Mouse (Mus musculus) erythroblast, embryonic 14.5 days (primary cell): ENCODE results near the gene Aqr. TPM values are rescaled to one million over a fixed set of nuclear protein-coding genes. Genes with fewer than 3 reads are reported as not detected.
"Not testable (repeated sequence)": the region's sequence is repeated elsewhere in the genome, so short reads cannot be mapped to it uniquely, and the experiment has no call there.

ENCODE experiments used
- H3K27me3 ChIP-seq: 2 replicates; pipeline ENCODE4 v1.6.1; 2012; ENCODE audit warnings: inconsistent platforms; ENCODE audit not compliant: control insufficient read depth
- H3K36me3 ChIP-seq: 2 replicates; pipeline ENCODE4 v1.6.1; 2012; ENCODE audit warnings: mild to moderate bottlenecking, inconsistent platforms; ENCODE audit not compliant: control insufficient read depth
- H3K4me1 ChIP-seq: 2 replicates; pipeline ENCODE4 v1.6.1; 2012; ENCODE audit warnings: inconsistent platforms; ENCODE audit not compliant: control insufficient read depth
- H3K4me3 ChIP-seq: replicated peaks from 2 replicates; pipeline ENCODE3; 2012; ENCODE audit warnings: moderate library complexity, mild to moderate bottlenecking, inconsistent platforms
- H3K9me3 ChIP-seq: 2 replicates; pipeline ENCODE4 v1.6.1; 2012; ENCODE audit warnings: low read length, inconsistent platforms, mixed read lengths; ENCODE audit not compliant: control insufficient read depth
- GATA1 ChIP-seq: IDR thresholded peaks from 2 replicates; pipeline ENCODE4 v1.6.1; 2012; ENCODE audit warnings: low read length, inconsistent platforms, mixed read lengths
- TAL1 ChIP-seq: IDR thresholded peaks from 3 replicates; pipeline ENCODE4 v1.6.1; 2012; ENCODE audit warnings: low read length, inconsistent platforms, mixed read lengths
- polyA plus RNA-seq: library from polyadenylated mRNA; stranded (reverse); fragments of >175 nt; gene quantifications from 2 replicates; pipeline ENCODE4 v1.2.3, GENCODE M21; 2012

The Aqr gene
- 0.36 and 0.86 TPM in 2 replicates for polyA plus RNA-seq

GRCm38 (mm10) chr2:114186924-114187323 is at the start of gene Aqr:
Gene Aqr, minus strand, starts transcription at chr2:114187024.
- not testable (repeated sequence) for H3K36me3 ChIP-seq, H3K4me1 ChIP-seq, H3K9me3 ChIP-seq, H3K27me3 ChIP-seq, H3K4me3 ChIP-seq

DNA sequence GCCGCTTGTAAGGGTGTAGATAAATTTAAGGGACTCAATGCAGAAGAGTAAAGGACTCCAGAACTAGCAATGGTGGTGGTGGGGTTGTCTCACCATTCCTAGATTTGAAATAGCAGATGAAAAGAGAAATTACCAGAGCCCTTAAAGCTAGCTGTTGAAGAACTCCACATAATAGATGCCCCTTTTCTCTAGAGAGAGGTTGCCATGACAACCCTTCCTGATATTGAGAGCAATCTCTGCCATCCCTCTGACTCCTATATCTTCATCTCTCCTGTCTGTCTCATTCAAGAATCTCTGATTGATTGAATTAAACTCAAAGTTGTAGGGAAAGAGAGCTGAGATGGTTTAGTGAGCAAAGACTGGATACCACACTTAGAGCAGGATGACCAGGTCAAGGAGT is 49.7 kb upstream of the Aqr start:
- TF ChIP-seq GATA1 (no peak), TAL1 (no peak)

GRCm38 (mm10) chr2:114235584-114235983 is 48.8 kb upstream of the Aqr start:
- H3K36me3 ChIP-seq: no peaks in the 10 kb centered on the region
- no peak for TF ChIP-seq GATA1
- no peak for TF ChIP-seq TAL1
- no peaks in the 10 kb centered on the region for H3K9me3 ChIP-seq
- no peaks in the 10 kb centered on the region for H3K4me1 ChIP-seq
- no peaks in the 10 kb centered on the region for H3K27me3 ChIP-seq
- no peak overlapping the region for H3K4me3 ChIP-seq

More for the DNA sequence above, 49.7 kb upstream of the Aqr start:
- H3K4me3 ChIP-seq: no peak overlapping the region
- H3K4me1 ChIP-seq: no peaks in the 10 kb centered on the region
- H3K27me3 ChIP-seq: no peaks in the 10 kb centered on the region
- no peaks in the 10 kb centered on the region for H3K9me3 ChIP-seq
- no peaks in the 10 kb centered on the region for H3K36me3 ChIP-seq

DNA sequence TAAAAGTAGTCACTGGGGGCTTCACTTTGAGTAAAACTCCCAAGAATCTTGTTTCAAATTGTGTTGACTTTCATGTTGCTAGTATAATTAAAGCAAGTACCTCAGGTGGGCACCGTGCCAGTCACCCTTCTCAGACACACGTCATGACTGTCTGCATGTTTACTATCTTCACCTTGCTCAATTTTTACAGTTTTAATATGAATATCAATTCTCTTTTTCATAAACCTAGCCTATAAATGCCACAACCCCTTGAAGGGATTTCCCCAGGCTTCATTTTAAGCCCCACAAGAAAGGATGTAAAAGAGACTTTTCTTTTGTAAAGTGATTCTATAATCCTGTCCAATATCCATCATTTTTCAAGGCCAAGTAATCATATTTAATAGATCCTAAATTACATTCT is 44.4 kb upstream of the Aqr start:
- TF ChIP-seq GATA1: no peak
- TF ChIP-seq TAL1: no peak
- Histone ChIP-seq H3K27me3 (no peaks in the 10 kb centered on the region), H3K36me3 (no peaks in the 10 kb centered on the region), H3K9me3 (no peaks in the 10 kb centered on the region), H3K4me1 (no peaks in the 10 kb centered on the region), H3K4me3 (no peak overlapping the region)

DNA sequence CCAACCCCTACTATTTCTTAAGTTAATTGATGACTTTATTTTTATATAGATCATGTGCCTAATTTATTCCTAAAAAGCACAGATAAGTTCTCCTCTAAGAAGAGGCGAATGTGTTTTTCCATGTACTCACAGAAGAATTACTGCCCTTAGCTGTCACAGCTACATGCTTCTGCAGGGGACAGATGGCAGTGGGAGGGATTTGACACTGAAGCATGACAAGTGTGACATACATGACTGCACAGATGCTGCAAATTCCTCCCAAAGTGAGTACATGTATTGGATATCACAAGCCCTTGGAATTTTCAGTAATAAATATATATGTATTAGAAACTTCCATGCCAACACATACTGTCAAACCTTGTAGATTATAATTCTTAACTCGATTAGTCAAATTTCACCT is 41.8 kb upstream of the Aqr start:
- H3K9me3 ChIP-seq: no peaks in the 10 kb centered on the region
- no peak for TF ChIP-seq TAL1
- no peak for TF ChIP-seq GATA1
- no peaks in the 10 kb centered on the region for H3K4me1 ChIP-seq
- no peak overlapping the region for H3K4me3 ChIP-seq
- H3K27me3 ChIP-seq: no peaks in the 10 kb centered on the region
- H3K36me3 ChIP-seq: no peaks in the 10 kb centered on the region

GRCm38 (mm10) chr2:114205036-114205435 is 18.2 kb upstream of the Aqr start:
- Histone ChIP-seq H3K36me3 (no peaks in the 10 kb centered on the region), H3K9me3 (no peaks in the 10 kb centered on the region), H3K4me3 (no peak overlapping the region), H3K4me1 (peaks cover 9% of the 10 kb centered on the region), H3K27me3 (no peaks in the 10 kb centered on the region; the same call in 1 of the 2 replicates)
- TF ChIP-seq TAL1 (no peak), GATA1 (no peak)

DNA sequence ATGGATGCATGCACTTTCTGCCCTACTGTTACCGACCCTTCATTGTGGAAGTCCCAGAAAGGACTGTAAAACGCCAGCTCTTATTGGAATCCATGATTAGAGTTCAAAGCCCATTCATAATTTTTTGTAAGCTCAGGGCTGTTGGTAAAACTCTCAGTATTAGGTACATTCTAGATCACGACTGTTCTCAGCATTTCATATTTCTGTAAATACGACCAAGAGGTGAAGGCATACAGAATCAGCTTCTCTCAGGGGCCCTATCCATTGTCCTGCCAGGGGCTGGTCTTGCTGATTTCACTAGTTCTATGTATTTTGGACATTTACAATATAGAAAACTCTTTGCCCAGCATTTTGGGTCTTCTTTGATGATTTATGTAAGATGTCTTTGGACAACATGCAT is 14.8 kb upstream of the Aqr start:
- Histone ChIP-seq H3K4me3 (peak overlapping the region; percentile 85), H3K4me1 (peaks cover 13% of the 10 kb centered on the region), H3K27me3 (no peaks in the 10 kb centered on the region; the same call in 1 of the 2 replicates), H3K9me3 (no peaks in the 10 kb centered on the region), H3K36me3 (peaks cover 8% of the 10 kb centered on the region)
- TF ChIP-seq GATA1 (no peak), TAL1 (no peak)

- no peak for TF ChIP-seq TAL1
- no peak for TF ChIP-seq GATA1
- Histone ChIP-seq H3K9me3 (no peaks in the 10 kb centered on the region), H3K36me3 (peaks cover 14% of the 10 kb centered on the region), H3K4me3 (peak within 1 kb of the TSS; percentile 85), H3K4me1 (peaks cover 13% of the 10 kb centered on the region), H3K27me3 (no peaks in the 10 kb centered on the region; the same call in 1 of the 2 replicates)
Measured at GRCm38 (mm10) chr2:114200932-114201559, 14.2 kb upstream of the Aqr start, which contains the start of gene Zfp770. Gene Zfp770, minus strand, starts transcription at chr2:114201469.

- Histone ChIP-seq H3K9me3 (no peaks in the 10 kb centered on the region), H3K36me3 (peaks cover 24% of the 10 kb centered on the region), H3K4me1 (peaks cover 11% of the 10 kb centered on the region), H3K4me3 (no peak overlapping the region), H3K27me3 (no peaks in the 10 kb centered on the region)
- no peak for TF ChIP-seq GATA1
- TF ChIP-seq TAL1: no peak
Measured at GRCm38 (mm10) chr2:114196421-114196820, 9.6 kb upstream of the Aqr start.
